Mouse (Mus musculus): ENCODE measurements at regions not wholly inside any gene's neighbourhood (a gene's known extent, or its start where the extent isn't known, plus 50 kb on each side); places are given as distances from the start of the nearest gene placed in this dataset.

- Histone ChIP-seq H3K27me3 (ENCODE audit: control insufficient read depth, insufficient read depth, low read length) (no peaks in the 10 kb centered on the region), H3K9ac (ENCODE audit: low read length) (no peak overlapping the region), H3K4me3 (ENCODE audit: low read depth, low read length) (no peak overlapping the region), H3K27ac (ENCODE audit: low read depth, low read length) (no peak overlapping the region), H3K4me2 (no peak overlapping the region), H3K9me3 (ENCODE audit: control insufficient read depth, low read length) (no peaks in the 10 kb centered on the region), H3K36me3 (ENCODE audit: control insufficient read depth, insufficient read depth, low read length) (no peaks in the 10 kb centered on the region), H3K4me1 (ENCODE audit: control insufficient read depth, insufficient read depth, low read length) (no peaks in the 10 kb centered on the region)
- WGBS: 93% methylated on average over 4 of the region's 4 CpGs
- ATAC-seq (ENCODE audit: low FRiP score) (no peak), DNase-seq (ENCODE audit: low spot score, missing footprints) (no peak)
Observed at GRCm38 (mm10) chr4:33786027-33786426, 138.4 kb upstream of the Cnr1 start.

DNA sequence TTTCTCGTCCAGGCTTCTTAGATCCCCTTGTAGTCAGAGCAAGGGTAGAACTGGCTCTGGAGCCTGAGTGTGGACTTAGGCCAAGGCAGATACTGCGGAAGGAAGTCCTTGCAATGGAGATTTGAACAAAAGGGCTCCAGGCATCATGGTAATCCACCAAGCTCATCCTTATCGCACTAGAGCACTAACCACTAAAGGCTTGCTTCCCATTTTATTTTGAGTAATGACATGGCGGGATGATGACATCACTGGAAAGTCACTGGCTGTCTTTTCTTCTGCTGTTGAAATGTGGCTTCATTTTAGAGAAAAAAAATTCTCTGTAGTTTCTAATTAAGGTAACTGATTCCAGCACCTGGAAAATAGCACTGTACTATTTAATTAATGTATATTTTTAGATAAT is 137.4 kb upstream of the Cnr1 start:
- ATAC-seq (ENCODE audit: low FRiP score) (no peak), DNase-seq (ENCODE audit: low spot score, missing footprints) (no peak)
- 89% methylated on average over 4 of the region's 4 CpGs for WGBS
- H3K27me3 ChIP-seq (ENCODE audit: control insufficient read depth, insufficient read depth, low read length): no peaks in the 10 kb centered on the region
- no peaks in the 10 kb centered on the region for H3K9me3 ChIP-seq (ENCODE audit: control insufficient read depth, low read length)
- H3K36me3 ChIP-seq (ENCODE audit: control insufficient read depth, insufficient read depth, low read length): no peaks in the 10 kb centered on the region
- no peak overlapping the region for H3K9ac ChIP-seq (ENCODE audit: low read length)
- no peaks in the 10 kb centered on the region for H3K4me1 ChIP-seq (ENCODE audit: control insufficient read depth, insufficient read depth, low read length)
- H3K4me3 ChIP-seq (ENCODE audit: low read depth, low read length): no peak overlapping the region
- no peak overlapping the region for H3K27ac ChIP-seq (ENCODE audit: low read depth, low read length)
- H3K4me2 ChIP-seq: no peak overlapping the region

DNA sequence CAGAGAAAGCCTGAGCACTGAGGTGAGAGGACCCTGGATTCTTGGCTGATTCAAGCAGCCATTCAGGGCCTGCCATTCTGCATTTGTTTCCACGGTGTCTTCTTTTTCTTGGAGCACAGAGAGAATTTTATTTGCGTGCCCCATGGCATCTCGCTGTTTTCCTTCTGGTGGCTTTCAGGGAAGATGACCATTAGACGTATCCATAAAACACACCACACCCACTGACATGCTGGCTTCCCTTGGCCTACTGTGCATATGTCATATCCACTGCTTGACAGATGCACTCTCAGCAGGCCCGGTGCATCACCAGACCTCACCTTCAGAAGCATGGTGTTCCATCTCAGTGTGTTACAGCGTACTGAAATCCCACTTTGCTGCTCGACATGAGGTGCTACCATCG is 131.0 kb upstream of the Cnr1 start:
- no peaks in the 10 kb centered on the region for H3K4me1 ChIP-seq (ENCODE audit: control insufficient read depth, insufficient read depth, low read length)
- no peaks in the 10 kb centered on the region for H3K9me3 ChIP-seq (ENCODE audit: control insufficient read depth, low read length)
- ATAC-seq (ENCODE audit: low FRiP score) (no peak), DNase-seq (ENCODE audit: low spot score, missing footprints) (no peak)
- H3K4me2 ChIP-seq: no peak overlapping the region
- no peak overlapping the region for H3K4me3 ChIP-seq (ENCODE audit: low read depth, low read length)
- H3K9ac ChIP-seq (ENCODE audit: low read length): no peak overlapping the region
- no peak overlapping the region for H3K27ac ChIP-seq (ENCODE audit: low read depth, low read length)
- H3K27me3 ChIP-seq (ENCODE audit: control insufficient read depth, insufficient read depth, low read length): no peaks in the 10 kb centered on the region
- no peaks in the 10 kb centered on the region for H3K36me3 ChIP-seq (ENCODE audit: control insufficient read depth, insufficient read depth, low read length)
- 91% methylated on average over 8 of the region's 8 CpGs for WGBS

GRCm38 (mm10) chr4:33795461-33795860 is 128.9 kb upstream of the Cnr1 start:
- no peaks in the 10 kb centered on the region for H3K36me3 ChIP-seq (ENCODE audit: control insufficient read depth, insufficient read depth, low read length)
- ATAC-seq (ENCODE audit: low FRiP score): no peak
- DNase-seq (ENCODE audit: low spot score, missing footprints): no peak
- H3K27ac ChIP-seq (ENCODE audit: low read depth, low read length): no peak overlapping the region
- no peaks in the 10 kb centered on the region for H3K4me1 ChIP-seq (ENCODE audit: control insufficient read depth, insufficient read depth, low read length)
- no peaks in the 10 kb centered on the region for H3K9me3 ChIP-seq (ENCODE audit: control insufficient read depth, low read length)
- no peak overlapping the region for H3K4me3 ChIP-seq (ENCODE audit: low read depth, low read length)
- no peak overlapping the region for H3K9ac ChIP-seq (ENCODE audit: low read length)
- 95% methylated on average over 3 of the region's 3 CpGs for WGBS
- H3K4me2 ChIP-seq: no peak overlapping the region
- H3K27me3 ChIP-seq (ENCODE audit: control insufficient read depth, insufficient read depth, low read length): no peaks in the 10 kb centered on the region

DNA sequence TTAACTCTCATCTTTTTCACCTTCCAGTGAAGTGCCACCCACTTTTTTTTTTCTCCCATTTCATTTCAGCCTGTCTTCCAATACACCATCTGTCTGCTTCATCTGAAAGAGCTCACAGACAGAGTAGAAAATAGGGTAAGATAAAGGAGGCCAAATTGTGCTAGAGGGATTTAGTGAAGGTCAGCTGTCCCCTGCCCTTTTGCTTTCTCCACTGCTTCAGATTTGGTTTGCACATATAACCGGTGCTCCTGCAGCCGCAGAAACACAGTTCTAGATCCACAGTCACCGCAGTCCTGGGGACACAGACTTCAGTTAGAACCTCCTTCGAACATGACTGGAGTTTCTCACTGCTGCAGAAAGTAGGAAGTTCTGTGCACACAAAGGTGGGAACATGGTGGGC is 126.4 kb upstream of the Cnr1 start:
- no peak for ATAC-seq (ENCODE audit: low FRiP score)
- no peaks in the 10 kb centered on the region for H3K36me3 ChIP-seq (ENCODE audit: control insufficient read depth, insufficient read depth, low read length)

GRCm38 (mm10) chr4:33798654-33799053 is 125.7 kb upstream of the Cnr1 start:
- no peak for DNase-seq (ENCODE audit: low spot score, missing footprints)
- no peak for ATAC-seq (ENCODE audit: low FRiP score)
- no peak overlapping the region for H3K27ac ChIP-seq (ENCODE audit: low read depth, low read length)

More for the DNA sequence above, 126.4 kb upstream of the Cnr1 start:
- Histone ChIP-seq H3K4me1 (ENCODE audit: control insufficient read depth, insufficient read depth, low read length) (no peaks in the 10 kb centered on the region), H3K9ac (ENCODE audit: low read length) (no peak overlapping the region), H3K4me3 (ENCODE audit: low read depth, low read length) (no peak overlapping the region), H3K27ac (ENCODE audit: low read depth, low read length) (no peak overlapping the region), H3K27me3 (ENCODE audit: control insufficient read depth, insufficient read depth, low read length) (no peaks in the 10 kb centered on the region), H3K4me2 (no peak overlapping the region), H3K9me3 (ENCODE audit: control insufficient read depth, low read length) (0 out of 2 replicates have a peak, but pooled peaks cover 2% of the 10 kb centered on the region)
- 85% methylated on average over 4 of the region's 4 CpGs for WGBS
- no peak for DNase-seq (ENCODE audit: low spot score, missing footprints)

GRCm38 (mm10) chr4:33799110-33799509 is 125.3 kb upstream of the Cnr1 start:
- Histone ChIP-seq H3K9ac (ENCODE audit: low read length) (no peak overlapping the region), H3K27me3 (ENCODE audit: control insufficient read depth, insufficient read depth, low read length) (no peaks in the 10 kb centered on the region), H3K4me2 (no peak overlapping the region), H3K36me3 (ENCODE audit: control insufficient read depth, insufficient read depth, low read length) (no peaks in the 10 kb centered on the region), H3K27ac (ENCODE audit: low read depth, low read length) (no peak overlapping the region), H3K4me3 (ENCODE audit: low read depth, low read length) (no peak overlapping the region), H3K4me1 (ENCODE audit: control insufficient read depth, insufficient read depth, low read length) (no peaks in the 10 kb centered on the region), H3K9me3 (ENCODE audit: control insufficient read depth, low read length) (0 out of 2 replicates have a peak, but pooled peaks cover 2% of the 10 kb centered on the region)
- no peak for DNase-seq (ENCODE audit: low spot score, missing footprints)
- 54% methylated on average over 6 of the region's 6 CpGs for WGBS
- no peak for ATAC-seq (ENCODE audit: low FRiP score)

More at GRCm38 (mm10) chr4:33798654-33799053, 125.7 kb upstream of the Cnr1 start:
- Histone ChIP-seq H3K9ac (ENCODE audit: low read length) (no peak overlapping the region), H3K36me3 (ENCODE audit: control insufficient read depth, insufficient read depth, low read length) (no peaks in the 10 kb centered on the region), H3K4me1 (ENCODE audit: control insufficient read depth, insufficient read depth, low read length) (no peaks in the 10 kb centered on the region), H3K27me3 (ENCODE audit: control insufficient read depth, insufficient read depth, low read length) (no peaks in the 10 kb centered on the region), H3K9me3 (ENCODE audit: control insufficient read depth, low read length) (0 out of 2 replicates have a peak, but pooled peaks cover 2% of the 10 kb centered on the region), H3K4me2 (no peak overlapping the region), H3K4me3 (ENCODE audit: low read depth, low read length) (no peak overlapping the region)
- 83% methylated on average over 6 of the region's 6 CpGs for WGBS

GRCm38 (mm10) chr4:33799831-33800230 is 124.6 kb upstream of the Cnr1 start:
- H3K4me2 ChIP-seq: no peak overlapping the region
- no peak overlapping the region for H3K9ac ChIP-seq (ENCODE audit: low read length)
- ATAC-seq (ENCODE audit: low FRiP score) (no peak), DNase-seq (ENCODE audit: low spot score, missing footprints) (no peak)
- H3K27ac ChIP-seq (ENCODE audit: low read depth, low read length): no peak overlapping the region
- WGBS: 84% methylated on average over 1 of the region's 1 CpGs
- H3K36me3 ChIP-seq (ENCODE audit: control insufficient read depth, insufficient read depth, low read length): no peaks in the 10 kb centered on the region
- H3K4me1 ChIP-seq (ENCODE audit: control insufficient read depth, insufficient read depth, low read length): no peaks in the 10 kb centered on the region
- H3K9me3 ChIP-seq (ENCODE audit: control insufficient read depth, low read length): 0 out of 2 replicates have a peak, but pooled peaks cover 2% of the 10 kb centered on the region
- H3K27me3 ChIP-seq (ENCODE audit: control insufficient read depth, insufficient read depth, low read length): no peaks in the 10 kb centered on the region
- no peak overlapping the region for H3K4me3 ChIP-seq (ENCODE audit: low read depth, low read length)

DNA sequence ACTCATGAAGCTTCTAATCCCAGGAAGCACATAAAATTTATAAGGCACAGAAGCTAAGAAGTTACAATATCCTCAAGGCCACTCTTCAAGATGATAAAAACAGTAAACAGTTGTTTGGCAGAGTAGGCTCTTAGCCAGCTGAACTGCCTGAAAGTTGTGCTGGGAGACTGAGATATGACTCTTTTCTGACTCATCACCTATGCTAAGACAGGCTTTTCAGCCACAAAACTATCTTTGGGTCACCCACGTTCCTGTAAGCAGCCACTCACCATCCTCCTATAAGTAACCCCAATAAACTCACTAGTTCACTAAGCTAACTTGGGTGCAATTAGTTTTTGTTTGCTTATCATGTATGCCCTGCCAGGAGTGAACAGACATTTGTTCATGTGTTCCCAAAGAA is 112.1 kb upstream of the Cnr1 start:
- DNase-seq (ENCODE audit: low spot score, missing footprints) (no peak), ATAC-seq (ENCODE audit: low FRiP score) (no peak)
- Histone ChIP-seq H3K4me1 (ENCODE audit: control insufficient read depth, insufficient read depth, low read length) (no peaks in the 10 kb centered on the region), H3K36me3 (ENCODE audit: control insufficient read depth, insufficient read depth, low read length) (no peaks in the 10 kb centered on the region), H3K9me3 (ENCODE audit: control insufficient read depth, low read length) (no peaks in the 10 kb centered on the region), H3K4me2 (no peak overlapping the region), H3K9ac (ENCODE audit: low read length) (no peak overlapping the region), H3K4me3 (ENCODE audit: low read depth, low read length) (no peak overlapping the region), H3K27ac (ENCODE audit: low read depth, low read length) (no peak overlapping the region), H3K27me3 (ENCODE audit: control insufficient read depth, insufficient read depth, low read length) (no peaks in the 10 kb centered on the region)
- 73% methylated on average over 1 of the region's 1 CpGs for WGBS

GRCm38 (mm10) chr4:33823850-33824249 is 100.5 kb upstream of the Cnr1 start:
- H3K27ac ChIP-seq (ENCODE audit: low read depth, low read length): no peak overlapping the region
- no peaks in the 10 kb centered on the region for H3K27me3 ChIP-seq (ENCODE audit: control insufficient read depth, insufficient read depth, low read length)
- ATAC-seq (ENCODE audit: low FRiP score) (0 out of 2 replicates have a peak, but pooled peaks have one; percentile 33), DNase-seq (ENCODE audit: low spot score, missing footprints) (peak; percentile 89)
- H3K9me3 ChIP-seq (ENCODE audit: control insufficient read depth, low read length): no peaks in the 10 kb centered on the region
- no peak overlapping the region for H3K4me2 ChIP-seq
- H3K4me3 ChIP-seq (ENCODE audit: low read depth, low read length): no peak overlapping the region
- H3K9ac ChIP-seq (ENCODE audit: low read length): no peak overlapping the region
- H3K36me3 ChIP-seq (ENCODE audit: control insufficient read depth, insufficient read depth, low read length): no peaks in the 10 kb centered on the region
- 2% methylated on average over 5 of the region's 5 CpGs for WGBS
- H3K4me1 ChIP-seq (ENCODE audit: control insufficient read depth, insufficient read depth, low read length): peaks cover 9% of the 10 kb centered on the region

All from midbrain, embryonic 11.5 days (tissue).